Mouse (Mus musculus) hindbrain, embryonic 14.5 days (tissue): ENCODE results near the gene Tal1. TPM values are rescaled to one million over a fixed set of nuclear protein-coding genes. Genes with fewer than 3 reads are reported as not detected.

Experiments
- ATAC-seq: fragments of 200-750 bp; cut with Nextera tagmentation; 2 replicates; pipeline ENCODE4 v1.8.0; 2017; ENCODE audit warnings: moderate number of reproducible peaks, mild to moderate bottlenecking, moderate TSS enrichment, moderate library complexity; ENCODE audit not compliant: low FRiP score
- DNase-seq: peaks from one replicate; pipeline ENCODE4 v3.0.0-alpha.2; 2015; ENCODE audit warnings: low spot score
- H3K27ac ChIP-seq: fragments of 300-500 bp; sonication (generic); 2 replicates; pipeline ENCODE4 v1.5.1; 2014; ENCODE audit warnings: mild to moderate bottlenecking, moderate library complexity
- H3K27me3 ChIP-seq: fragments of 300-500 bp; sonication (generic); 2 replicates; pipeline ENCODE4 v1.6.1; 2014; ENCODE audit warnings: mild to moderate bottlenecking, low read length, mixed read lengths; ENCODE audit not compliant: control insufficient read depth, insufficient read depth
- H3K36me3 ChIP-seq: fragments of 300-500 bp; sonication (generic); replicated peaks from 2 replicates; pipeline ENCODE4 v1.6.1; 2014; ENCODE audit not compliant: control insufficient read depth, insufficient read depth
- H3K4me1 ChIP-seq: fragments of 300-500 bp; sonication (generic); replicated peaks from 2 replicates; pipeline ENCODE4 v1.6.1; 2014; ENCODE audit warnings: antibody characterized with exemption, low read length, mixed read lengths; ENCODE audit not compliant: control insufficient read depth, insufficient read depth
- H3K4me2 ChIP-seq: fragments of 300-500 bp; sonication (generic); replicated peaks from 2 replicates; pipeline ENCODE4 v1.6.1; 2014; ENCODE audit warnings: mild to moderate bottlenecking, moderate library complexity
- H3K4me3 ChIP-seq: fragments of 300-500 bp; sonication (generic); replicated peaks from 2 replicates; pipeline ENCODE4 v1.5.1; 2014; ENCODE audit warnings: mild to moderate bottlenecking, low read length
- H3K9ac ChIP-seq: fragments of 300-500 bp; sonication (generic); 2 replicates; pipeline ENCODE4 v1.6.1; 2014
- H3K9me3 ChIP-seq: fragments of 300-500 bp; sonication (generic); 2 replicates; pipeline ENCODE4 v1.6.1; 2016; ENCODE audit warnings: low read length; ENCODE audit not compliant: control insufficient read depth
- WGBS: fragments of 180-500 bp; shearing (Covaris S2); extraction: QIAGEN DNeasy Blood & Tissue Kit; methylation state at CpG from one replicate; pipeline ENCODE4 v1.1.7; 2014; 5-methylcytosine and 5-hydroxymethylcytosine counted together
- polyA plus RNA-seq: library from polyadenylated mRNA; unstranded; fragments of >200 nt; fragmentation: Nextera tagmentation; extraction: Ambion mirVana; gene quantifications from 2 replicates; pipeline ENCODE4 v1.2.1, GENCODE M21; 2014

Tal1 gene
- polyA plus RNA-seq, 1 experiment from 2014 or later: 5.6 TPM

GRCm38 (mm10) chr4:115121162-115121561, 64.9 kb downstream of the Tal1 start:
- no peak for ATAC-seq
- 91% methylated on average over 2 of the region's 2 CpGs for WGBS
- no peaks in the 10 kb centered on the region for H3K4me1 ChIP-seq
- no peaks in the 10 kb centered on the region for H3K36me3 ChIP-seq
- H3K9me3 ChIP-seq: no peaks in the 10 kb centered on the region
- no peaks in the 10 kb centered on the region for H3K27me3 ChIP-seq
- H3K4me2 ChIP-seq: no peak overlapping the region
- no peak overlapping the region for H3K9ac ChIP-seq
- H3K27ac ChIP-seq: no peak overlapping the region
- no peak for DNase-seq
- no peak overlapping the region for H3K4me3 ChIP-seq

Other genes with a start within 250 kb of the Tal1 start
- gene Gm12830, start 234.7 kb upstream of the Tal1 start, polyA plus RNA-seq: not detected in 2 replicates
- 0.16 TPM in 1 of 2 replicates, not detected in the other for gene Foxd2, start 147.6 kb upstream of the Tal1 start, polyA plus RNA-seq
- gene Foxe3, start 130.4 kb upstream of the Tal1 start, polyA plus RNA-seq: not detected in 2 replicates
- gene Cmpk1, start 69.2 kb upstream of the Tal1 start, polyA plus RNA-seq: 227 and 244 TPM in 2 replicates
- 2.9 and 3.6 TPM in 2 replicates for gene Stil, start 56.3 kb upstream of the Tal1 start, polyA plus RNA-seq
- gene Pdzk1ip1, start 32.3 kb downstream of the Tal1 start, polyA plus RNA-seq: 3.0 and 3.7 TPM in 2 replicates
- gene Cyp4x1, start 77.9 kb downstream of the Tal1 start, polyA plus RNA-seq: 10.2 and 11.5 TPM in 2 replicates
- gene Cyp4a29, start 185.7 kb downstream of the Tal1 start, polyA plus RNA-seq: not detected in 2 replicates
- not detected in 2 replicates for gene Cyp4a12a, start 242.6 kb downstream of the Tal1 start, polyA plus RNA-seq